Mouse (Mus musculus) midbrain, embryonic 14.5 days (tissue): ENCODE data around the gene Gca. TPM values are rescaled to one million over a fixed set of nuclear protein-coding genes. Genes with fewer than 3 reads are reported as not detected.
A peak's percentile ranks its signal among the peaks of the same experiment; 100 is the strongest.

Source experiments
- ATAC-seq: fragments of 200-750 bp; cut with Nextera tagmentation; 2 replicates; pipeline ENCODE4 v1.8.0; 2017; ENCODE audit warnings: moderate number of reproducible peaks, moderate library complexity; ENCODE audit not compliant: low FRiP score, low TSS enrichment
- DNase-seq: peaks from one replicate; pipeline ENCODE4 v3.0.0-alpha.2; 2015
- H3K27ac ChIP-seq: fragments of 300-500 bp; sonication (generic); replicated peaks from 2 replicates; pipeline ENCODE4 v1.5.1; 2014; ENCODE audit warnings: mild to moderate bottlenecking, low read depth, low read length, moderate library complexity
- H3K27me3 ChIP-seq: fragments of 300-500 bp; sonication (generic); 2 replicates; pipeline ENCODE4 v1.6.1; 2014; ENCODE audit warnings: low read length, control low read depth, mixed read lengths; ENCODE audit not compliant: control insufficient read depth, insufficient read depth
- H3K36me3 ChIP-seq: fragments of 300-500 bp; sonication (generic); 2 replicates; pipeline ENCODE4 v1.6.1; 2014; ENCODE audit warnings: low read length, control low read depth; ENCODE audit not compliant: control insufficient read depth, insufficient read depth
- H3K4me1 ChIP-seq: fragments of 300-500 bp; sonication (generic); 2 replicates; pipeline ENCODE4 v1.6.1; 2014; ENCODE audit warnings: mild to moderate bottlenecking, antibody characterized with exemption, low read length, control low read depth; ENCODE audit not compliant: control insufficient read depth, insufficient read depth
- H3K4me2 ChIP-seq: fragments of 300-500 bp; sonication (generic); 2 replicates; pipeline ENCODE4 v1.6.1; 2014; ENCODE audit warnings: mild to moderate bottlenecking, low read length, moderate library complexity
- H3K4me3 ChIP-seq: fragments of 300-500 bp; sonication (generic); replicated peaks from 2 replicates; pipeline ENCODE4 v1.5.1; 2014; ENCODE audit warnings: low read depth, low read length
- H3K9ac ChIP-seq: fragments of 300-500 bp; sonication (generic); replicated peaks from 2 replicates; pipeline ENCODE4 v1.6.1; 2014; ENCODE audit warnings: mild to moderate bottlenecking, low read length, moderate library complexity
- H3K9me3 ChIP-seq: fragments of 300-500 bp; sonication (generic); 2 replicates; pipeline ENCODE4 v1.6.1; 2016; ENCODE audit warnings: low read length, control low read depth, mixed read lengths; ENCODE audit not compliant: control insufficient read depth
- WGBS: fragments of 180-500 bp; shearing (Covaris S2); extraction: QIAGEN DNeasy Blood & Tissue Kit; methylation state at CpG from one replicate; pipeline ENCODE4 v1.1.7; 2014; 5-methylcytosine and 5-hydroxymethylcytosine counted together
- polyA plus RNA-seq: library from polyadenylated mRNA; unstranded; fragments of >200 nt; fragmentation: Nextera tagmentation; extraction: Ambion mirVana; gene quantifications from 2 replicates; pipeline ENCODE4 v1.2.1, GENCODE M21; 2014

The Gca gene
- polyA plus RNA-seq, 1 experiment from 2014 or later = 4.3 TPM

DNA sequence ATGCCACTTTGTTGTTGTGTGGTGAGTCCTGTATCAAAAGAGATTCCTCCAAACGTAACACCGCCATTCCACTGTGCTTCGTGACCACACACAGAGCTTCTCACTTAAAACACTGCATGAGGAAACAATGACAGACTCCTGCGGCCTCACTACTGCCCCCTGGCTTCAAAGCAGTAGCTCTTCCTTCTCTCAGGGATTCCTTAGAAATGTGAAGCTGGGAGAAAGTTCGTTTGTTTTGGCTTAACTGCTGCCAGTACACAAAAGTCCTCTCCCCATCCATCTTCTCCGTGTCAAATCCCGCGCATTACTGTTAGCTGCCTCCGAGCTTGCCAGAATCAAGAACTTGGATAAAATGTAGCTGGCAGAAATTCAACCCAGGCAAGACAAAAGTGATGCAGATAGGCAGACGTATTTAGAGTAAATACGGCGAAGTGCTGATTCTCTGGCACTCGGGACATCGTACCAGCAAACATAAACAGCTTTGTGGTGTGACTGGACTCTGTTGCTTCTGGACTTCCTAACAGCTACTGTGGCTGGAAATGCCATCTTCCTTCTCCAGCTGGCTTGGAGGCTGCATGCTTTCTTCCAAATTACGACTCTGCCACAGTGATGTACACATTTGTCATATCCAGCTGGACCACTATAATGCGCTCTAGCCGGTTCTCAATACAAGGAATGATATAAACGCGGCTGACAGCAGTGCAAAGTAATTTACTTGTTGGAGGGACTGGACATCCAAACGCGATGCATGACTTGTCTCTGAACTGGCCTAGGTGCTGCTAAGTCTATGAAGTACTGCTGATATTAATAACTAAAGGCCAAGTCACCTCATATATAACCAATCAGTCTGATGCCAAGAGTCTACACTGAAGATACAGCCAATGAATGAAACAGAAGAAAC lies 20.4 kb upstream of the Gca start:
- no peak for ATAC-seq
- H3K27me3 ChIP-seq = no peaks in the 10 kb centered on the region
- no peak overlapping the region for H3K4me3 ChIP-seq
- peaks cover 10% of the 10 kb centered on the region; the same call in 1 of the 2 replicates for H3K4me1 ChIP-seq
- no peak overlapping the region for H3K27ac ChIP-seq
- no peaks in the 10 kb centered on the region for H3K36me3 ChIP-seq
- DNase-seq = peak; percentile 58
- WGBS = 57% methylated on average over 21 of the region's 21 CpGs
- no peak overlapping the region for H3K4me2 ChIP-seq
- H3K9ac ChIP-seq = no peak overlapping the region
- H3K9me3 ChIP-seq = no peaks in the 10 kb centered on the region

DNA sequence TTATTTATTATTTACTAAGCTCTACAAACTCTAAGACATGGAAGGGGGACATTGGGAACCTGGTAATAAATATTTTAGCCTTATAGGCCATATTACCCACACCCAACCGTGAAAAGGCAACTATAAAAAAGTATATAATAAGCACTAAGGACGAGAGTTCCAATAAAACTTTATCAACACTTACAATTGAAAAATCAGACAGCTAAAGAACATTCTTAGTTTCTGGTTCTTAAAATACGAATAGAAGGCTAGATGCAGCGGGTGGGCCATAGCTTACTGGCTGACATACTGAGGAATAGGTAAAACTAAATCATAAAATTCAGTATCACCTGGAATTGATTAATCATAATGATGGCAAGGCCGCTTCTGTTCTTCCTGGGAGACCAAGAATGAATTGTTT lies 19.2 kb upstream of the Gca start:
- ATAC-seq (no peak), DNase-seq (no peak)
- no peaks in the 10 kb centered on the region for H3K36me3 ChIP-seq
- H3K9ac ChIP-seq = no peak overlapping the region
- H3K27ac ChIP-seq = no peak overlapping the region
- H3K4me2 ChIP-seq = no peak overlapping the region
- H3K4me3 ChIP-seq = no peak overlapping the region
- H3K4me1 ChIP-seq = peaks cover 10% of the 10 kb centered on the region; the same call in 1 of the 2 replicates
- no peaks in the 10 kb centered on the region for H3K27me3 ChIP-seq
- H3K9me3 ChIP-seq = no peaks in the 10 kb centered on the region
- 93% methylated on average over 5 of the region's 5 CpGs for WGBS

DNA sequence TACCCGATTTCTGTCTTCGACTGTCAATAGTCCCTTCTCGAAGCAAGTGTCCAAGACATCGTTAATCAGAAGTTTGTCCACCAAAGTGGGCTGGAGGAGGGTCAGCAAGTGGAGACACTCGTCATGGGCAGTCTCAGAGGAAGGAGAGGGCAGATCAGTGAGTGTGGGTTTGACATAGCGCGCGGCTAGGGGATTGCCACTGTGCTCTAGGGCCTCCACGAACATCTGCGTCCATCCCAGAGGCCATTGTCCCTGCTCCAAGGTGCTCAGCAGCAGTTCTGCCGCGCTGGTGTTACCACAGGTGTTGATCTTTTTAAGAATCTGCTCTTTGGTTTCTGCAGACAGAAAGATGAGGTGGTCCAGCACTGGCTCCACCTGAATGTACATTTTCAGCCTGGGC lies 18.6 kb upstream of the Gca start:
- Histone ChIP-seq H3K4me1 (peaks cover 10% of the 10 kb centered on the region; the same call in 1 of the 2 replicates), H3K9ac (peak overlapping the region; percentile 39; the same call in 1 of the 2 replicates), H3K4me3 (peak overlapping the region; percentile 39), H3K27ac (no peak overlapping the region), H3K4me2 (peak overlapping the region; percentile 79), H3K27me3 (no peaks in the 10 kb centered on the region), H3K36me3 (no peaks in the 10 kb centered on the region), H3K9me3 (no peaks in the 10 kb centered on the region)
- DNase-seq (peak; percentile 20), ATAC-seq (peak; percentile 35; the same call in 1 of the 2 replicates)
- 38% methylated on average over 12 of the region's 12 CpGs for whole genome bisulfite sequencing

DNA sequence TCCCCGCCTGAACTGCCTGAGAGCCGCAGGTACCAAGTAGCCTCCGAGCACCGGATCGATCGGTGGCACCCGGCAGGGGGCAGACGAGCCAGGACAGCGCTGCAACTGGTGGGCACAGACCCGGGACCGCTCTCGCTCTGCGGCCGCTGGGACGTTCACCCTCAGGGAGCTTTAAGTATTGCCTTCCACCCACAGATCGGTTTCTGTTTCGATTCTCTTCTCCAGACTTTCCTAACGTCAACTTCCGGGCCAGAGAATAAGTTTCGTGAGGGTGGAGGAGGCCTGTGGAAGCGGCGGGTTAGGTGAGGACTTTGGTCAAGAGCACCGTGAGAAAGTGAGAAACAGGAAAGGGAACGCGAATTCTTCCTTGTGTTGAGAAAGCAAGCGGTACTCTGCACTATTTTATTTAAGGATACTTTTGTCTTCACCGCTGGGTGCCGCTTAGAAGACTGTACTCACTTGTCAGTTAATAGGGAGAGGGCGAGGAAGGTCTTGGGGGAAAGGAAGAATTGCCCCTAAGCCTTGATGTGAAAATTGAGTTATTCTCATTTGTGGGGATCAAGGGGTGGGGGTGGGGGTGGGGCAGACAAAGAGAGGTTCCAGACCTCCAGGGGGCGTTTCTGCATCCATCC lies 18.0 kb upstream of the Gca start, which contains the start of gene Ifih1:
Gene Ifih1 (minus strand): TSS at position 242 of the 632 bp plus-strand sequence.
- ATAC-seq = peak; percentile 89
- Histone ChIP-seq H3K36me3 (no peaks in the 10 kb centered on the region), H3K4me3 (peak within 1 kb of the TSS; percentile 39), H3K27me3 (no peaks in the 10 kb centered on the region), H3K27ac (no peak within 1 kb of the TSS), H3K4me2 (peak within 1 kb of the TSS; percentile 79), H3K9me3 (no peaks in the 10 kb centered on the region), H3K9ac (peak within 1 kb of the TSS; percentile 39; the same call in 1 of the 2 replicates), H3K4me1 (peaks cover 10% of the 10 kb centered on the region; the same call in 1 of the 2 replicates)
- WGBS = under 1% methylated on average over 30 of the region's 30 CpGs
- DNase-seq = peak; percentile 75

DNA sequence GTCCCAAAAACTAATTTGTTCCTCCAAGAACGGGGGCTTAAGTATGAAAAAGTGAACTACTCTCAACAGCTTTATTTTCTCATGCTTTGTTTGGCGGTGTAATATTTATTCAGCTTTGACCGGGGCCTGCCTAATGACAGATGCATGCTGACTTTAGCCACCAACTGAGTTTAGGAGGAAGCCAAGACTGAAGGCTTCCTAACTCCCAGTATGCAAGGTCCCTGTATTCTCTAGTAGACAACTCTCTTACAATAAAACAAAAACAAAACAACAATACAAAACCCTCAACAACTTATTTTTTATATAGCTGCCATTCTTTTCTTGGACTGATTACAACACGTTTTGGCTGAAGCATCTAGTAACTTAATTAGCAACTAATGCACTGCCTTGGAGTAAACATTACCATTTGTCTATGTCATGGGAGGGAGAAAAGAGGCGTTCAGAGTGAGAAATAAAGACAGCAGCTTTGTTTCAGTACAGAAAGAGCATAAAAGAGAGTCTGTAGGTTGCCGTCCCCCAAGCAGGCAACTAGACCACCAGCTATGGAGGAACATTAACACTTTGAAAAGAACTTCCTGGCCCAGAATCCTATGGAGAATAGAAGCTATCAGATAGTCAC lies 17.3 kb upstream of the Gca start:
- peak overlapping the region; percentile 79 for H3K4me2 ChIP-seq
- DNase-seq (no peak), ATAC-seq (no peak; the same call in 1 of the 2 replicates)
- H3K27ac ChIP-seq = no peak overlapping the region
- H3K9ac ChIP-seq = no peak overlapping the region
- no peaks in the 10 kb centered on the region for H3K9me3 ChIP-seq
- peaks cover 10% of the 10 kb centered on the region; the same call in 1 of the 2 replicates for H3K4me1 ChIP-seq
- H3K36me3 ChIP-seq = no peaks in the 10 kb centered on the region
- no peaks in the 10 kb centered on the region for H3K27me3 ChIP-seq
- 12% methylated on average over 6 of the region's 6 CpGs for WGBS
- H3K4me3 ChIP-seq = peak overlapping the region; percentile 39

DNA sequence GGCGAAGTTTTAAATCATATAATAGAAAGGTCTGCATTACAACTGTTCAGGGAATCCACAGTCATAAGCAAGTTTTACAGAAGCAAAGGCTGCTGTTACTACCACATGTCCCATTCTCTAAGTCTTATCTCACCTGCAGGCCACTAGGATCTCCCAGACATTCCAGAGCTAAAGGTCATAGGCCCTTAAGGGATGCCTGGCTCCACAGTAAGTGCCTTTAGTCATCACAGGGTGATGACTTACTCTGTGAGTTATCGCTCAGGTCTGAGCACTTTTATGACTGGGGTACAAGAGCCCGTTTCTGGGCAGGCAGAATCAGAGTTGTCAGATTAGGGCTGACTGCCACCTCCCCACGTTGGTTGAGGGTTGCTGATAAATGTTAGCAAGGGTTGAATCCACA lies 12.2 kb upstream of the Gca start:
- no peak overlapping the region for H3K4me2 ChIP-seq
- DNase-seq = no peak
- no peaks in the 10 kb centered on the region for H3K9me3 ChIP-seq
- WGBS = 84% methylated on average over 4 of the region's 4 CpGs
- H3K27me3 ChIP-seq = no peaks in the 10 kb centered on the region
- H3K4me1 ChIP-seq = 0 out of 2 replicates have a peak, but pooled peaks cover under 1% of the 10 kb centered on the region
- no peak overlapping the region for H3K4me3 ChIP-seq
- H3K27ac ChIP-seq = no peak overlapping the region
- no peak overlapping the region for H3K9ac ChIP-seq
- ATAC-seq = no peak
- H3K36me3 ChIP-seq = no peaks in the 10 kb centered on the region

DNA sequence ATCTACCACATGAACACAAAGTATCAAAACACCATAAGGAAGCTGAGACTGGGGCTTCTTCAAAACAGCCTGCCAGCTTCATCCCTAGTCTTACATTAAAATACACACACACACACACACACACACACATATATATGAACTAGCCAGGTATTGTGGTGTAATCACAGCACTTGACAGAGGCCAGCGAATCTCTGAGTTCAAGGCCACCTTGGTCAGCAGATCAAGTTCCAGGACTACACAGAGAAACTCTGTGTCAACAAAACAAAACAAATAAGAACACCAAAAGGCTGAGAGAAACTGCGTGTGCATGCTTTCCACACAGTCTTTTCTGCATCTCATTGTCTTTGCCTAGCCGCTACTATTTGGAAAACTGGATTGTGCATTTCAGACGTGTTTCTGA lies 11.6 kb upstream of the Gca start:
- H3K27me3 ChIP-seq = no peaks in the 10 kb centered on the region
- H3K9me3 ChIP-seq = no peaks in the 10 kb centered on the region
- no peaks in the 10 kb centered on the region for H3K36me3 ChIP-seq
- no peak overlapping the region for H3K4me2 ChIP-seq
- no peak overlapping the region for H3K4me3 ChIP-seq
- no peaks in the 10 kb centered on the region for H3K4me1 ChIP-seq
- no peak for ATAC-seq
- WGBS = 80% methylated on average over 4 of the region's 4 CpGs
- no peak for DNase-seq
- no peak overlapping the region for H3K9ac ChIP-seq
- H3K27ac ChIP-seq = no peak overlapping the region

DNA sequence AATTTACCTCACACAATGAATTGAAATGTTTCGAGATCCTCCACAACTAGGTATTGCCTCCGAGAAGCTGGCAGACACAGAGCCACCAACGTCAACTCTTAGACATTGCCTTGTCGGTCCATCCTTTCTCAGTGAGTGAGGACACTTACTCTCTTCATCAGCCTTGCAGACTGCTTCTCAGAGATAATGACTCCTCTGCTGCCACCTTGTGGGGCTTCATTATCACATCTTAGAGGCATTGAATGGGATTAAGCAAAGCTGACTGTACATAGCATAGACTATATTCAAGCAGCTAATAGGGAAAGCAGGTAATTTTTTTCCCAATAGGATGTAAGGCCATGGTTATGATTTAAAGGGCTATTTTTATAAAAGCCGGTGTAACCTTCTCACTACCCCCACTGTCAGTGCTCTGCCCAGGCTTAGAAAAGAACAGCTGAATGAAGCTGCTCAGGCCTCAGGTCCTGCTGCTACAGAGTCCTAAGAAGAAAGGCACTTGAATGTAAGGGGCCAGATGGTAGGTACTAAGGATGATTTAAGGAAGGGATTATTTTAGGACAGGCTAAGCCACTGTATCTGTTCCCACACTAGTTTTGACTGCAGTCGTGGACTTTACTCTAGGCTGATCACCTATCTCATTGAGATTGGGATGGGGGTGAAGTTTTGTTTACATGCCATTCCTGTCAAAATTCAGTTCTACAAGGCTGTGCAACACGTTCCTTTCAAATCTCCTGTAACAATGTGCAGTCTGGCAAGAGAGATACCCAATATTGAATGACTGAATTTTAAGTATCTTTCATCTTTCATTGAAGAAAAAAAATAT lies 9.4 kb upstream of the Gca start:
- H3K4me2 ChIP-seq = no peak overlapping the region
- no peak overlapping the region for H3K27ac ChIP-seq
- WGBS = 43% methylated on average over 7 of the region's 7 CpGs
- ATAC-seq = peak; percentile 74
- no peaks in the 10 kb centered on the region for H3K9me3 ChIP-seq
- H3K27me3 ChIP-seq = no peaks in the 10 kb centered on the region
- H3K36me3 ChIP-seq = no peaks in the 10 kb centered on the region
- H3K9ac ChIP-seq = no peak overlapping the region
- no peak overlapping the region for H3K4me3 ChIP-seq
- peak; percentile 89 for DNase-seq
- H3K4me1 ChIP-seq = no peaks in the 10 kb centered on the region
